Mouse (Mus musculus) ZHBTc4 (cell line): ENCODE data around the gene Gdf15.
A peak's percentile ranks its signal among the peaks of the same experiment; 100 is the strongest.
"Not testable (repeated sequence)": the region's sequence is repeated elsewhere in the genome, so short reads cannot be mapped to it uniquely, and the experiment has no call there.

ENCODE experiments used
- DNase-seq: peaks from one replicate; pipeline ENCODE4 v3.0.0-alpha.2; 2011; ENCODE audit warnings: low read depth, low spot score

Gene Gdf15

DNA sequence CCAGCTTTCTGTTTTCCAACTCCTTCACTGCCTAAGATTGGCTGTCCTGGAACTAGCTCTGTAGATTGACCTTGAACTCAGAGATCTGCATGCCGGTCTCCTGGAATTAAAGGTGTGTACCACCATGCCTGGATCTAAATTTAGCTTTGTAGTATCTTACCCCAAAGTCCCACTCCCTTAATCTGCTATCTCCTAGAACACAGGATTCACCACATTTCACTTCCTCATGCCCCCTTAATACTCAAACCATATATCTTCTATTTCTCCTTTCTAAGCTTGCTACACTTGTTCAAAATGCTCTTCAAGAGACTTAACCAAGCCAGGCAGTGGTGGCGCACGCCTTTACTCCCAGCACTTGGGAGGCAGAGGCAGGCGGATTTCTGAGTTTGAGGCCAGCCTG, 44.3 kb downstream of the Gdf15 start:
- not testable (repeated sequence) for DNase-seq

DNA sequence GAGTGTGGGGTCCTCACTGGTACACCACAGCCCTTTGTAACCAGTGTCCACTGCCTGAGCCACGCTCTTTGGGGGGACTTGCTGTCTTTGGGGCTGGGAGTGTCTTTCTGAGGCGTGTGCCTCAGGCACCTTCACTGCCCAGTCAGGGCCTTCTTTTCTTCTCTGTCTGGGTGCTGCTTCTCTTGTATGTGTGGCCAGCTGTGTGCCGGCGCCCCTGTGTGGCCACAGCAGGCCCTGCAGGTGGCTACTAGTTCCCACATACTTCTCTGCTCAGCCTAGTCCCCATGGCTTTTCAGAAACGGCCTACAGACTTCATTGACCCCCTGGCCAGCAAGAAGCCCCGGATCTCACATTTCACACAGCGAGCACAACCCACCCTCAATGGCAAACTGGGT, 47.0 kb downstream of the Gdf15 start:
- peak; percentile 78 for DNase-seq

DNA sequence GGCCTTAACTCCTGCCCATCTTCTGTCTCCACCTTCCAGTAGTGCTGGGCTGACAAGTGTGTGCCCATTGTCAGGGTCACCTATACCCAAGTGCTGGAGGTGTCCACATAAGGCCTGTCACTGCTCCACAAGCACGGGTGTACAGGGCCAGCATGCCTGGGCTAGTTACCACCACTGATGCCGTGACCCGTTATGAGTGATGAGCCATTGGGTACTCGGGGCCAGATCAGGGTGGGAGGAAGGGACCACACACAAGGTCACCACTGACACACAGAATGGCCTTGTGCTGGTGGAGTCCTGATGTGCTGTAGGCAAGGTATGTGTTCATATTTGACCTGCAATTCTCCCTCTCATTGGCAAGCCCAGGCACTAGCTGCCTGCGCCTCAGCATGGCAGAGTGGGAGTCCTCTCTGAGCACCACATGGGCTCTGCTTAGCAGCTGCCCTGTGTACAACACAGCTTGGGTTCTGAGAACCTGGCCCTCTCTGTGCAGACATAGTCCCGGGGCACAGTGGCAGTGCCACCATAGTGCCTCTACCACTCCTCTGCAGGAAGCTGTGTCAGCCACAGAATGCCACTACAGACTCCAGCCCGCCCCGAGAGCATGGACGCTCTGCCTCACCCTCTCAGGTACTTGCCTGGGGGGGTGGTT, 47.5 kb downstream of the Gdf15 start:
- DNase-seq, result no peak

DNA sequence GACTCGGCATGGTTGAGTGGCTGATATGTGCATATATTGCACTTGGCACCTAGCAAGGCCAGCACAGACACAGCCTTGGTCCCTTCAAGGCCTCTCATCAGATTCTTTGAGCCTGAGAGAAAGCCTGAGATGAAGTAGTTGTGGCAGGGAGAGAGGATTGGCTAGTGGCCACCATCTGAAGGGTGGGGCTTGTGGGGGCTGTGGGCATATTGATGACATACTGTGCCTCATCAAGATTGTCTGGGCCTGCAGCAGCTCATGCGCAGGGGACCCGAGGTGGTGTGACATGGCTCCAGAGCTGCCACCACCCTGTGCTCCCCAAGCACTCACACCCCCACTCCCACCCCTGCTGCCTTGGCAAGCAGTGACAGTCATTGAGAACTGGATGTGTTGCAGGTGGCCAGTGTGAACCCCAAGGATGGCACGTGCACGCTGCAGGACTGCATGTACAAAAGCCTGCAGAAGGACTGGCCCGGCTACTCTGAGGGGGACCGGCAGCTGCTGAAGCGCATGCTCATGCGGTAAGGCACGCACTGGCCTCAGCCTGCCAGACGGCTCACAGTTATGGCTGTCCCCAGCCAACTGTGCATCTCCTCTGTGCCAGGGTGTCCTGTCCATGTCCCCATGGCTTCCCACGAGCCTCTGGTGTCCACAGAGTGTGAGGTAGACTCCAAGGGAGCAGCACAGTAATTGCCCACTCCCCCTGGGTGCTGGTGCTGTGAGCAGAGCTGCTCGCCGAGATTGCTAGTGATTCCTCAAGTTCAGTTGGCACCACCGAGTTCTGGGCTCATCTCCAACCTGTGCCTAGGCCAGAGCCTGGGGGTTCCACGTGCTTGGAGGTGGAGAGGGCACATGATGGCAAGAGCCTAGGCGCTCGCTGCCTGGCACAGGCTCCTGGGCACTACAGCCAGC, 48.5 kb downstream of the Gdf15 start:
- no peak for DNase-seq
